Mouse (Mus musculus) retina, embryonic 14.5 days (tissue): ENCODE data around the gene Ncf1.

Source experiments
- DNase-seq: peaks from one replicate; pipeline ENCODE4 v3.0.0-alpha.2; 2015; ENCODE audit warnings: low spot score

Gene Ncf1

GRCm38 (mm10) chr5:134244890-134245289, 15.5 kb upstream of the Ncf1 start:
- no peak for DNase-seq

GRCm38 (mm10) chr5:134243661-134244436, 14.4 kb upstream of the Ncf1 start:
- DNase-seq, result no peak

- DNase-seq, result no peak
These were observed 12.4 kb upstream of the Ncf1 start for GRCm38 (mm10) chr5:134241831-134242230.

- DNase-seq, result peak; percentile 56
These were observed 8.7 kb upstream of the Ncf1 start for GRCm38 (mm10) chr5:134237936-134238760.

GRCm38 (mm10) chr5:134237508-134237907, 8.1 kb upstream of the Ncf1 start:
- no peak for DNase-seq

GRCm38 (mm10) chr5:134236796-134237195, 7.4 kb upstream of the Ncf1 start:
- no peak for DNase-seq

GRCm38 (mm10) chr5:134236241-134236640, 6.8 kb upstream of the Ncf1 start:
- DNase-seq, result no peak

- no peak for DNase-seq
These were observed 5.7 kb upstream of the Ncf1 start for GRCm38 (mm10) chr5:134235111-134235510.

- no peak for DNase-seq
These were observed 4.8 kb upstream of the Ncf1 start for GRCm38 (mm10) chr5:134234205-134234604.

- no peak for DNase-seq
These were observed 3.8 kb upstream of the Ncf1 start for GRCm38 (mm10) chr5:134233244-134233651.

GRCm38 (mm10) chr5:134232568-134232967, 3.1 kb upstream of the Ncf1 start:
- DNase-seq, result no peak

- DNase-seq, result no peak
These were observed 2.7 kb upstream of the Ncf1 start for GRCm38 (mm10) chr5:134232111-134232510.

- DNase-seq, result no peak
These were observed 2.0 kb upstream of the Ncf1 start for GRCm38 (mm10) chr5:134231376-134231775.

GRCm38 (mm10) chr5:134228249-134228638, 1.2 kb downstream of the Ncf1 start:
- DNase-seq, result no peak

- peak; percentile 79 for DNase-seq
These were observed 1.7 kb downstream of the Ncf1 start for GRCm38 (mm10) chr5:134227574-134228248.

- no peak for DNase-seq
These were observed 2.5 kb downstream of the Ncf1 start for GRCm38 (mm10) chr5:134226946-134227345.

GRCm38 (mm10) chr5:134225110-134225901, 4.1 kb downstream of the Ncf1 start:
- no peak for DNase-seq

- peak; percentile 38 for DNase-seq
These were observed 7.7 kb downstream of the Ncf1 start for GRCm38 (mm10) chr5:134221708-134222150.

GRCm38 (mm10) chr5:134221278-134221677, 8.1 kb downstream of the Ncf1 start:
- DNase-seq, result no peak

GRCm38 (mm10) chr5:134217900-134218299, 11.5 kb downstream of the Ncf1 start:
- DNase-seq, result no peak

GRCm38 (mm10) chr5:134214021-134214806, 15.2 kb downstream of the Ncf1 start:
- no peak for DNase-seq
